Mouse (Mus musculus) lung, embryonic 16.5 days (tissue): ENCODE results near the gene Gpr152. TPM values are rescaled to one million over a fixed set of nuclear protein-coding genes. Genes with fewer than 3 reads are reported as not detected.

ENCODE experiments used
- ATAC-seq: fragments of 200-750 bp; cut with Nextera tagmentation; 2 replicates; pipeline ENCODE4 v1.8.0; 2017; ENCODE audit warnings: low read depth, mild to moderate bottlenecking, moderate library complexity
- H3K27ac ChIP-seq: fragments of 300-500 bp; sonication (generic); 2 replicates; pipeline ENCODE4 v1.5.1; 2014; ENCODE audit warnings: mild to moderate bottlenecking, control low read depth, low read length
- H3K27me3 ChIP-seq: fragments of 300-500 bp; sonication (generic); 2 replicates; pipeline ENCODE4 v1.6.1; 2014; ENCODE audit warnings: low read depth, low read length, mixed read lengths; ENCODE audit not compliant: control insufficient read depth, insufficient read depth
- H3K36me3 ChIP-seq: fragments of 300-500 bp; sonication (generic); 2 replicates; pipeline ENCODE4 v1.6.1; 2014; ENCODE audit warnings: low read length; ENCODE audit not compliant: control insufficient read depth, insufficient read depth
- H3K4me1 ChIP-seq: fragments of 300-500 bp; sonication (generic); replicated peaks from 2 replicates; pipeline ENCODE4 v1.6.1; 2014; ENCODE audit warnings: low read length, mixed read lengths; ENCODE audit not compliant: control insufficient read depth, insufficient read depth
- H3K4me2 ChIP-seq: fragments of 300-500 bp; sonication (generic); 2 replicates; pipeline ENCODE4 v1.6.1; 2014; ENCODE audit warnings: low read depth, low read length, control low read depth
- H3K4me3 ChIP-seq: fragments of 300-500 bp; sonication (generic); 2 replicates; pipeline ENCODE4 v1.5.1; 2014; ENCODE audit warnings: mild to moderate bottlenecking, low read length, control low read depth
- H3K9ac ChIP-seq: fragments of 300-500 bp; sonication (generic); 2 replicates; pipeline ENCODE4 v1.6.1; 2014; ENCODE audit warnings: low read length, control low read depth
- H3K9me3 ChIP-seq: fragments of 300-500 bp; sonication (generic); 2 replicates; pipeline ENCODE4 v1.6.1; 2016; ENCODE audit warnings: low read length; ENCODE audit not compliant: control insufficient read depth
- WGBS: fragments of 180-500 bp; shearing (Covaris S2); extraction: QIAGEN DNeasy Blood & Tissue Kit; methylation state at CpG from one replicate; pipeline ENCODE4 v1.1.7; 2014; 5-methylcytosine and 5-hydroxymethylcytosine counted together
- polyA plus RNA-seq: library from polyadenylated mRNA; unstranded; fragments of >200 nt; fragmentation: Nextera tagmentation; extraction: Ambion mirVana; gene quantifications from 2 replicates; pipeline ENCODE4 v1.2.1, GENCODE M21; 2015

Gene Gpr152
- polyA plus RNA-seq, 1 experiment from 2014 or later, result not detected

DNA sequence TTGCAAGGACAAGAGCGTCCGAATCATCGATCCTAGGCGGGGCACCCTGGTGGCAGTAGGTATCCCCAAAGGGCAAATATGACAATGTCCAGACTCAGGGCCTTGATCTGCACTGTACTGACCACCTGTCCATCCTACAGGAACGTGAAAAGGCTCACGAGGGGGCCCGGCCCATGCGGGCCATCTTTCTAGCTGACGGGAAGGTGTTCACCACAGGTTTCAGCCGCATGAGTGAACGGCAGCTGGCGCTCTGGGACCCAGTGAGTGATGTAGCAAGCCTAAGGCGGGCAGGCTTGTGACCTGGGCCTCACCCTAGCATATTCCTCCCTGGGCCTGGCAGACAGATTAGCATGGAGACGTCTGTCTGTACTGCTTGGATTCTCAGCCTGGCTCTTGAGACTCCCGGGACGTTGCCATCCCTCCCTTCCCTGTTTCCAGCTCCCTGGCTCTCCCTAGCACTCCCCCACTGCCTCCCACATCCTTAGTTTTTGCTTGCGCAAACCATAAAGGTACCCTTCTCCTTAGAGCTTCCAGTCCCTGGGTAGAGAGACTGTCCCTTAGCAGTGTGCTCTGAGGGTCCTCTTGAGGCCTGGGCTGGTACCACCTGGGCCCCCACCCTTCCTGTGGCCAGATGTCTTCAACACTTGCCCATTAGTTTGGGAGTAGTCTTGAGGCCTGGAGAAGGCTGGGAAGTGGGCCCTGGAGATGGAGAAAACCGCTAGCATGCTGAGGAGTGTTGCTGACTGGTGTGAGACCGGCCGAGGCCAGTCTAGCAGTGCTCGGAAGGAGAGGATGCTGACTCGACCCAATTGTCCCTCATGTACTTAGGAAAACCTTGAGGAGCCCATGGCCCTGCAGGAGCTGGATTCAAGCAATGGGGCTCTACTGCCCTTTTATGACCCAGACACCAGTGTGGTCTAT lies 11.2 kb downstream of the Gpr152 start:
- Histone ChIP-seq H3K36me3 (peaks cover 17% of the 10 kb centered on the region), H3K4me1 (peaks cover 16% of the 10 kb centered on the region), H3K9ac (no peak overlapping the region), H3K27me3 (no peaks in the 10 kb centered on the region), H3K27ac (no peak overlapping the region), H3K9me3 (no peaks in the 10 kb centered on the region), H3K4me3 (no peak overlapping the region), H3K4me2 (no peak overlapping the region)
- 89% methylated on average over 22 of the region's 22 CpGs for WGBS
- ATAC-seq, result no peak

DNA sequence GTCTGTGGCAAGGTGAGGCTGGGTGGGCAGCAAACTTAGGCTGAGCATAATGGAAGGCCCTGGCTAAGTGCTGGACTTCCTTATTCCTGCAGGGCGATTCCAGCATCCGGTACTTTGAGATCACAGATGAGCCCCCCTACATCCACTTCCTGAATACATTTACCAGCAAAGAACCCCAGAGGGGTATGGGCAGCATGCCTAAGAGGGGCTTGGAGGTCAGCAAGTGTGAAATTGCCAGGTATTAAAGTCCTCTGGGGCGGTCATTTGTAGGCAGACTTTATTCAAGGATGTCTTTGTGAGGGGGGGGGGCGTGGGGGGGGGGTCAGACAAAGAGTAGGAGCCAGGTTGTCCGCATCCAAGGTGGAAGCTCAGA lies 11.9 kb downstream of the Gpr152 start:
- Histone ChIP-seq H3K36me3 (peaks cover 19% of the 10 kb centered on the region), H3K9me3 (no peaks in the 10 kb centered on the region), H3K4me1 (peaks cover 16% of the 10 kb centered on the region), H3K27me3 (no peaks in the 10 kb centered on the region), H3K4me2 (no peak overlapping the region), H3K4me3 (no peak overlapping the region), H3K9ac (no peak overlapping the region), H3K27ac (no peak overlapping the region)
- 72% methylated on average over 5 of the region's 5 CpGs for WGBS
- ATAC-seq, result no peak

DNA sequence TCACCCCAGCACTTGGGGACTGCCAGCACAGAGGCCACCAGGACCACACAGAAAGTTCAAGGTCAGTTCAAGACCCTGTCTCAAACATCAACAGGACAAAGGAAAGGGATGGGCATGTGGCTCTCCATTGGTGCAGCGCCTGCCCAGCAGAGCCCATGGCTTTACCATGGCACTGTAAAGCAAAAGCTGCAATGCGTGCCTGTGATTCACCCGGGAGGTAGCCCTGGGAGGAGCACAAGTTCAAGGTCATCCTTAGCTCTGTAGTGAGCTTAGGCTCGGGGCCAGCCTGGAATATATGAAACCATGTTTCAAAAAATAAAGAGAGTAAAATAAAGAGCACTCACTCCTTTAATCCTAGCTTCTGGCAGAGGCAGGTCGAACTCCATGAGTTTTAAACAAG lies 12.3 kb downstream of the Gpr152 start:
- ATAC-seq, result no peak
- H3K27ac ChIP-seq, result no peak overlapping the region
- peaks cover 21% of the 10 kb centered on the region for H3K36me3 ChIP-seq
- H3K4me3 ChIP-seq, result no peak overlapping the region
- 85% methylated on average over 5 of the region's 5 CpGs for WGBS
- H3K27me3 ChIP-seq, result no peaks in the 10 kb centered on the region
- no peaks in the 10 kb centered on the region for H3K9me3 ChIP-seq
- H3K4me1 ChIP-seq, result peaks cover 16% of the 10 kb centered on the region
- no peak overlapping the region for H3K9ac ChIP-seq
- no peak overlapping the region for H3K4me2 ChIP-seq

DNA sequence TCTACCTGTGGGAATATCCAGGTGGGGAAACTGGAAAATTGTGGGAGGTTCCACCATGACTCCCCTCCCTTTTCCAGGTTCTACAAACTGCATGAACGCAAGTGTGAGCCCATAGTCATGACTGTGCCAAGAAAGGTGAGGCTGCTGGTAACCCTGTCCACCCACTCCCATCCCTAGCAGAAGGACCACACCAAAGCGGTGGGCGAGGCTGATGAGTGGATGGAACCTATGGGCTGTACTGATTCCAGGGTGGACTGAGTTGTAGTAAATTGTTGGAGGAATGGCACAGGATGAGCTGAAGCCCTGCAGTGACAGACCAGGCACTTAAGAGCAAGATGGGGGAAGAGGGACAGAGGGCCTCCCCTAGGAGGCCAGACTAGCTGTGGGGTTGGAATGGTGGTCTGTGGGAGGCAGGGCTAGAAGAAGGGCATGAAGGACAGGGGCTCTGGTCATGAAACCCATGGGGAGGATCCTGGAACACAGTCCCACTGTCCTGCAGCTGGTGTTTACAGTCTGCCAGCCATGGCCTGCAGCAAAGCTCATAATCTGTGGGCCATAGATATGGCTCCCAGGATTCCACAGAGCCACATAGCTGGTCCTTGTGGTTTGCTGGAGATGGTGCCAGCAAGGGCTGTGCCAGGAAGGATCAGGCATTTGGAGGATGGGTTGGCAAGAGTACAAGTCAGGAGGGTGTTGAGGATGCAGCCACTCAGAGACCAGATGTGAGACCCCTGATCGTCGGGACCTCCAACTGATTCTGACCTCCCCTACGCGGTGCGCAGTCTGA lies 13.1 kb downstream of the Gpr152 start:
- H3K9ac ChIP-seq, result no peak overlapping the region
- 82% methylated on average over 8 of the region's 8 CpGs for WGBS
- H3K36me3 ChIP-seq, result peaks cover 27% of the 10 kb centered on the region
- H3K4me2 ChIP-seq, result no peak overlapping the region
- ATAC-seq, result no peak
- H3K4me3 ChIP-seq, result no peak overlapping the region
- H3K9me3 ChIP-seq, result no peaks in the 10 kb centered on the region
- no peaks in the 10 kb centered on the region for H3K27me3 ChIP-seq
- no peak overlapping the region for H3K27ac ChIP-seq
- H3K4me1 ChIP-seq, result peaks cover 16% of the 10 kb centered on the region

DNA sequence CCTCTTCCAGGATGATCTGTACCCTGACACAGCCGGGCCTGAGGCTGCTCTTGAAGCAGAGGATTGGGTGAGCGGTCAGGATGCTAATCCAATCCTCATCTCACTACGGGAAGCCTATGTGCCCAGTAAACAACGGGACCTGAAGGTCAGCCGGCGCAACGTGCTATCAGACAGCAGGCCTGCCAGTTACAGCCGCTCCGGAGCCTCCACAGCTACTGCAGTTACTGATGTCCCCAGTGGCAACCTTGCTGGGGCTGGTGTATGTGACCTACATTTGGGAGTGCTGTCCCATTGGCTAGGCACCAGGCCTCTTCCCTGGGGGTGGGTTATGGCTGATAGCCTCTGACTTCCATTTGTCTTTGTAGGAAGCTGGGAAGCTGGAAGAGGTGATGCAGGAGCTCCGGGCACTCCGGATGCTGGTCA lies 13.7 kb downstream of the Gpr152 start, which contains the start of gene Ptprcap:
Gene Ptprcap (plus strand): TSS at position 373 of the 423 bp plus-strand sequence.
- Histone ChIP-seq H3K9ac (no peak within 1 kb of the TSS), H3K9me3 (no peaks in the 10 kb centered on the region), H3K27ac (no peak within 1 kb of the TSS), H3K27me3 (no peaks in the 10 kb centered on the region), H3K36me3 (peaks cover 33% of the 10 kb centered on the region), H3K4me2 (no peak within 1 kb of the TSS), H3K4me3 (no peak within 1 kb of the TSS), H3K4me1 (peaks cover 12% of the 10 kb centered on the region)
- ATAC-seq, result no peak
- 61% methylated on average over 11 of the region's 11 CpGs for WGBS

DNA sequence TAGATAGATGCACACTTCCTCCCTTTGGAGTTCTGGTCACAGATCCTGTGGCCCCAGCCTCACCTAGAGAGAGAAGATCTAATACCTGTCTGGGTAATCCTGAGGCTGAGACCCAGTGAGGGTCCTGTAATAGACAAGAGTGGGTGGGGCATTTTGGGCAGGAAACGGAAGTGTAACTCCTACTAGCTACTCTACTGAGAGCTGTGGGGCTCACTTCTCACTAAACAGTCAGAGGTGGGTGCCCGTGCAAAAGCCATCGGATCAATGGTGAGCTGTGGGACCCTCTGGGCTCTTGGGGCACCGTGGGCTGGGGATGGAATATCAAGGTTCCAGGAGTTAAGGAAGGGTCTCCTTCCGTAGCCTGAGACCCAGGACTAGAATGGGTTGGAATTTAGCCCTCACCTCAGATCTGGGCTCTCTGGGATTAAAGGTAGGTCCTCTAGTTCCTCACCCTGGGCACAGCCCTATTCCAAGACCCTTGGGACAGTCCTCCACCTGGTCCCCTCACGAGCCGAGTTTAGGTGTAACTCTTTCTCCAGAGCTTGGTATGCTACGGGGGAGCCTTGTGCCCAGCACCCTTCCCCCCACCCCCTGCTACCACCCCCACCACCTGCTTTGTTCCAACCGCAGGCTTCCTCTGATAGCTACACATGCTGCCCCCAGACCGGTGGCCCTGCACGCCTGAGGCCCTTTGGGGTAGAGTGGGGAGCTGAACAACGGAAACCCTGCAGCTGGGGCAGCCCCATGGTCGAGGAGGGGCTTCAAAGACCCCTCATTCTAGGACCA lies 15.0 kb downstream of the Gpr152 start:
- H3K4me3 ChIP-seq, result no peak overlapping the region
- peaks cover 37% of the 10 kb centered on the region for H3K36me3 ChIP-seq
- peaks cover 4% of the 10 kb centered on the region for H3K4me1 ChIP-seq
- ATAC-seq, result no peak
- no peaks in the 10 kb centered on the region for H3K27me3 ChIP-seq
- H3K9me3 ChIP-seq, result no peaks in the 10 kb centered on the region
- WGBS, result 67% methylated on average over 13 of the region's 13 CpGs
- no peak overlapping the region for H3K9ac ChIP-seq
- H3K4me2 ChIP-seq, result no peak overlapping the region
- H3K27ac ChIP-seq, result no peak overlapping the region

DNA sequence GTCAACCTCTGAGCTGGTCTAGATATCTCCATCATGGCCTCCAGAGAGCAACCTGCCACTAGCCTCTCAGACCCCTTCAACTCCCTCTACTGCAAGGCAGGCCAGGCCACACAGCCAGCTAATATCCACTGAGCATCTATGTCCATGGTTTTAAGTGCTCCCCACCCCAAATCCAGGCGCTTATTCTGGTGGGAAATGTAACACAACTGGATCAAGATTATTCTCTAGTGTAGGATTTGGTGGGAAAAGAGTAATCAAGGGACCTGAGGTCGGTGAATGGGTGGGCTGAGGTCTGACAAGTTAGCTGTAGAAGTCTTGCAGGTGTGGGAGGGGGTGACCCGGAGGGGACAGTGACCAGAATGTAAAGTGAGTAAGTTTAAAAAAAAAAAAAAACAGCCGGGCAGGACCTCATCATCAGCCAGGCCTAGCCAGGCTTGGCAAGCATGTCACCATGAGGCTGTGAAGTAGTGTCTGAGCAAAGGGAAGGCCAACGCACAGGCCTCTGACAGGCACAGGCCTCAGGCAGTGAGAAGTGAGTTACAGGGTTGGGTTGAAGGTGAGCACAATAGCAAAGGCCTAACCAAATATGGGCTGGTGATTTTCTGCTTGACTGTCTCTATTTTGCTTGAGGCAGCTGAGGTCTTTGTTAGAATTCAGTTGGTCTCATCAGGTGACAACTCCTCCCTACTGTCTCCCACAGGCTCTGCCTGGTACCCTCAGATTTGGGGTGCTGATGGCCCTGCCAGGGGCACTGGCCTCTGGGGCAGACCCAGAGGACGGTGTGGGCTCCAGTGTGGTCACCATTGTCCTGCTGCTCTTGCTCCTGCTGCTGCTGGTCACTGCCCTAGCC lies 15.9 kb downstream of the Gpr152 start:
- ATAC-seq, result no peak; the same call in 1 of the 2 replicates
- 80% methylated on average over 6 of the region's 6 CpGs for WGBS
- H3K9ac ChIP-seq, result no peak overlapping the region
- no peaks in the 10 kb centered on the region for H3K27me3 ChIP-seq
- peaks cover 33% of the 10 kb centered on the region for H3K36me3 ChIP-seq
- H3K4me3 ChIP-seq, result no peak overlapping the region
- no peak overlapping the region for H3K4me2 ChIP-seq
- H3K27ac ChIP-seq, result no peak overlapping the region
- H3K4me1 ChIP-seq, result no peaks in the 10 kb centered on the region
- no peaks in the 10 kb centered on the region for H3K9me3 ChIP-seq

DNA sequence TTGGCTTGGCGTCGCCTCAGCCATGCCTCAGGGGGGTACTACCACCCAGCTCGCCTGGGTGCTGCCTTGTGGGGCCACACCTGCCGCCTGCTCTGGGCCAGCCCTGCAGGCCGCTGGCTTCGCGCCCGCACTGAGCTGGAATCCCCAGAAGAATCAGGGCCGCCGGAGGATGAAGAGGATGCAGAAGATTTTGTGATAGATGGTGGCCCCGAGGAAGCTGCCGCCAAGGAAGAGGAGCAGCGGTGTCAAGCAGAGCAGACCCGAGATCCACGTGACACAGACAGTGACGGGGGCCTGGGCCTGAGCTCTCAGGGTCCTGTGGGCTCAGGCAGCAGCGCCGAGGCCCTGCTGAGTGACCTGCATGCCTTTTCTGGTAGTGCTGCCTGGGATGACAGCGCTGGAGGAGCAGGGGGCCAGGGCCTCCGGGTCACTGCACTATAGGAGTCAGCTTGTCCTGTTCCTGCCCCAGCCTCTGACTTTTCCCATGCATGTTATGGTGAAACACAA lies 16.5 kb downstream of the Gpr152 start:
- Histone ChIP-seq H3K4me3 (no peak overlapping the region), H3K4me1 (no peaks in the 10 kb centered on the region), H3K27me3 (no peaks in the 10 kb centered on the region), H3K27ac (no peak overlapping the region), H3K9ac (no peak overlapping the region), H3K36me3 (peaks cover 34% of the 10 kb centered on the region), H3K9me3 (no peaks in the 10 kb centered on the region), H3K4me2 (no peak overlapping the region)
- ATAC-seq, result no peak; the same call in 1 of the 2 replicates
- WGBS, result 76% methylated on average over 20 of the region's 20 CpGs
